Mouse (Mus musculus) embryonic fibroblast, embryonic 13.5 days (primary cell): Measurements from ENCODE around the gene Arl2.

Experiments used
- CTCF ChIP-seq: IDR thresholded peaks from 2 replicates; pipeline ENCODE4 v1.5.1; 2011; ENCODE audit warnings: mild to moderate bottlenecking, control low read depth, low read length, moderate library complexity, borderline replicate concordance; ENCODE audit not compliant: insufficient read depth
- POLR2A ChIP-seq: IDR thresholded peaks from 2 replicates; pipeline ENCODE4 v1.6.1; 2011; ENCODE audit warnings: low read depth, mild to moderate bottlenecking, control low read depth, low read length, moderate library complexity

GRCm38 (mm10) chr19:6140374-6140677 is 1.0 kb downstream of the Arl2 start:
- no peak; the same call in 1 of the 2 replicates for TF ChIP-seq POLR2A
- TF ChIP-seq CTCF, result no peak
